Mouse (Mus musculus) liver, postnatal 0 days (tissue): Measurements from ENCODE around the gene Il4ra.

Source experiments
- CTCF ChIP-seq: sonication (generic); IDR thresholded peaks from 2 replicates; pipeline ENCODE4 v1.5.1; 2016; ENCODE audit warnings: antibody characterized with exemption, low read depth
- EP300 ChIP-seq: IDR thresholded peaks from 2 replicates; pipeline ENCODE4 v1.6.1; 2016; ENCODE audit warnings: antibody characterized with exemption, low read depth, mild to moderate bottlenecking

DNA sequence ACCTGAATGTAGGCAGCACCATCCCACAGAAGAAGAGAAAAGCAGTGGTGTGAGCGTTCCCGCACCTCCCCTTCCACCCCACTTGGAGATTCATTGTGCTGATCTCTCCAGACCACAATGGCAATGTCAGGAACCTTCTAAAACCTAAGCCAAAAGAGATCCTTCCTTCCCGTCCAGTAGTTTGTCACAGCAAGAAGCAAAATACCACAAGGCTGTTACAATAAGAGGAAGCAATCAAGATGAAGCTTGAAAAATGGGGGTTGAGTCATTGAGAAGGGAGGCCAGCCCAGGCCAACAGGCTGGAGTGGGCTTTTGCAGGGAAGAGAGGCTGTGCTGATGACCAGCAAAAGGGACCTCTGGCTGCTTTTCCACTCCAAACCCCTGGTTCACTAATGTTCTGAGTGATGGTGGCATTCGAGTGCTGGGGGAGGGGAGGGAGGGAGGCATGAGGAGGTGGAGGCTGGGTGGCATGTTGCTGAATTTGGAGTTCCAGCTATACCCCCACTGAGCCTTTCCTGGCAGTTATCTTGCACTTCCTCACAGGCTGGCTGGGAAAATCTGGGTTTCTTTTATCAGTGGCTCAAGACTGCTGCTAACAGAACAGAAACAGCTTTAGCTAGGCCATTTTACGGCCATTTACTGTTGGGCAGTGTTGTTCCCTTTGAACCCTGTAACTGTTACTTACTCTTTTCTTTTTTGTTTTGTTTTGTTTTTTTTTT, 48.4 kb upstream of the Il4ra start:
- TF ChIP-seq CTCF (no peak), EP300 (no peak)
